Mouse (Mus musculus): ENCODE measurements at regions not wholly inside any gene's neighbourhood (a gene's known extent, or its start where the extent isn't known, plus 50 kb on each side); places are given as distances from the start of the nearest gene placed in this dataset.

DNA sequence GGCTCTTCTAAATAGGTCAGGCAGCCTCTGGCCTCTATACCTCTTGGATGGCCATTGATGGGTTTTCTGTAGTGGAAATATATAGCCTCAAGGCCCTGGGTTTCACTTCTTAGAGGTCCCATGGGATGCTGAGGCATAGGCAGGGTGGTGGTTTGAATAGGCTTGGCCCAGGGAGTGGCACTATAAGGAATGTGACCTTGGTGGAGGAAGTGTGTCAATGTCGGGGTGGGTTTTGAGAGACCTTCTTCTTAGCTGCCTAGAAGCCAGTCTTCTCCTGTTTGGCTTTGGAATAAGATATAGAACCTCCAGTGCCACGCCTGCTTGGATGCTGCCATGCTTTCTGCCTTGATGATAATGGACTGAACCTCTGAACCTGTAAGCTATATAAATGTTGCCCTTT lies 59.5 kb upstream of the Hpcal1 start:
- TF ChIP-seq TAL1 (IDR thresholded peaks at IDR 0.05; ENCODE audit: low read length) (no peak), GATA1 (IDR thresholded peaks at IDR 0.05; ENCODE audit: low read length) (no peak)
